In genomic region chr2:121955765-121956223, GRCm38 (mm10) we compare ENCODE assay signal across 8 mouse cellular contexts. TPM values are rescaled to one million over a fixed set of nuclear protein-coding genes. Genes with fewer than 3 reads are reported as not detected.
DNase-seq lines count a peak whose midpoint lies in the region; ATAC-seq and TF ChIP-seq lines count a peak whose summit lies in the region.

Gene Ctdspl2 (plus strand): TSS chr2:121956001.
Gene Mageb3 (minus strand): TSS chr2:121956092.

- DNase-seq in A20 (ENCODE audit: low read depth, low spot score) (peak; percentile 95), liver (peak; percentile 99)
- DNase-seq in heart, adult 8-10 months (ENCODE audit: low spot score), result peak; percentile 97
- DNase-seq in kidney, adult 9 months, result peak; percentile 97
- DNase-seq in spleen, postnatal 4 days (ENCODE audit: low spot score in 2 of 2), result peak; percentile 98 to 99

- H3K4me3 ChIP-seq in bone marrow, adult 2 months (replicated peaks; ENCODE audit: control insufficient read depth, low read depth, low read length), result peak within 1 kb of the TSS; percentile 97
- H3K4me3 ChIP-seq in embryonic facial prominence, embryonic 15.5 days (replicated peaks), result peak within 1 kb of the TSS; percentile 73

- WGBS in bone marrow, adult 2 months, result under 1% methylated on average over 47 of the region's 48 CpGs
- WGBS in embryonic facial prominence, embryonic 15.5 days, result under 1% methylated on average over 48 of the region's 48 CpGs

- peak; percentile 96 for TF ChIP-seq POLR2A in bone marrow, adult 2 months (IDR thresholded peaks at IDR 0.05; ENCODE audit: borderline replicate concordance, control insufficient read depth, low read depth, low read length)

- no peak for TF ChIP-seq CTCF in bone marrow, adult 2 months (IDR thresholded peaks at IDR 0.05; ENCODE audit: control insufficient read depth, insufficient read depth, low read length)

- no peaks in the 10 kb centered on the region for H3K27me3 ChIP-seq in embryonic facial prominence, embryonic 15.5 days

- ATAC-seq in embryonic facial prominence, embryonic 15.5 days (ENCODE audit: insufficient number of reproducible peaks, low FRiP score, low TSS enrichment, low read depth), result peak; percentile 98
- peak; percentile 85 for ATAC-seq in monocyte, adult 5-6 weeks (replicated peaks; ENCODE audit: insufficient number of reproducible peaks, low FRiP score, low TSS enrichment, poor library complexity, severe bottlenecking)

- peaks cover 2% of the 10 kb centered on the region; the same call in 1 of the 2 replicates for H3K4me1 ChIP-seq in bone marrow, adult 2 months (ENCODE audit: control insufficient read depth, insufficient read depth, low read length)
- peaks cover 21% of the 10 kb centered on the region for H3K4me1 ChIP-seq in embryonic facial prominence, embryonic 15.5 days

- peak within 1 kb of the TSS; percentile 93 for H3K27ac ChIP-seq in bone marrow, adult 2 months (ENCODE audit: control insufficient read depth, insufficient read depth, low read depth, low read length, poor library complexity)
- peak within 1 kb of the TSS; percentile 91 for H3K27ac ChIP-seq in embryonic facial prominence, embryonic 15.5 days (replicated peaks)

- H3K9ac ChIP-seq in embryonic facial prominence, embryonic 15.5 days, result peak within 1 kb of the TSS; percentile 79

- H3K36me3 ChIP-seq in embryonic facial prominence, embryonic 15.5 days, result peaks cover 3% of the 10 kb centered on the region; the same call in 1 of the 2 replicates

- H3K9me3 ChIP-seq in embryonic facial prominence, embryonic 15.5 days (replicated peaks), result no peaks in the 10 kb centered on the region

- peak within 1 kb of the TSS; percentile 55 for H3K4me2 ChIP-seq in embryonic facial prominence, embryonic 15.5 days (replicated peaks)

RNA-seq across cellular contexts. Expression of gene Ctdspl2, which starts in this region (rescaled TPM):
- polyA plus RNA-seq in bone marrow, adult 2 months (2011; ENCODE audit: insufficient read depth, insufficient read length, low replicate concordance, missing spikeins), result 7.5 and 11.6 TPM in 2 replicates
- 43.6 and 48.0 TPM in 2 replicates for polyA plus RNA-seq in embryonic facial prominence, embryonic 15.5 days (2015; fragmentation: Nextera tagmentation; extraction: Ambion mirVana)
- 10 to 100 TPM in 3 of 4 experiments, 1 to 10 TPM in 1; 8.5 to 14.5 (median 11.3) TPM for total RNA-seq in heart, adult 8-10 months (2022)
- 54.6 to 90.1 TPM (median 59.7 TPM) in 3 replicates for total RNA-seq in monocyte, adult 5-6 weeks (2017)

RNA-seq across cellular contexts. Expression of gene Mageb3, which starts in this region (rescaled TPM):
- not detected in 2 replicates for polyA plus RNA-seq in bone marrow, adult 2 months (2011; ENCODE audit: insufficient read depth, insufficient read length, low replicate concordance, missing spikeins)
- 0.35 and 0.38 TPM in 2 replicates for polyA plus RNA-seq in embryonic facial prominence, embryonic 15.5 days (2015; fragmentation: Nextera tagmentation; extraction: Ambion mirVana)
- not detected for total RNA-seq in heart, adult 8-10 months (2022)
- total RNA-seq in monocyte, adult 5-6 weeks (2017), result 0.75 TPM in 1 of 3 replicates, not detected in the others

Comparison
In these comparisons a context has a peak if more than half of its experiments do, and no peak if none do; other contexts are left out.
1. Peak in every context shown above with its lines: DNase-seq, ATAC-seq, H3K4me3 ChIP-seq and H3K27ac ChIP-seq.